Mouse (Mus musculus) kidney, postnatal 10 days (tissue): ENCODE data around the gene Cst6.
"Not testable (repeated sequence)": the region's sequence is repeated elsewhere in the genome, so short reads cannot be mapped to it uniquely, and the experiment has no call there.

Experiments
- DNase-seq: peaks from one replicate; pipeline ENCODE4 v3.0.0; 2021; ENCODE audit warnings: mixed read lengths

Cst6 gene

GRCm38 (mm10) chr19:5349502-5349873 lies at the start of gene Cst6:
Cst6 (minus strand) TSS chr19:5349574.
- not testable (repeated sequence) for DNase-seq

DNA sequence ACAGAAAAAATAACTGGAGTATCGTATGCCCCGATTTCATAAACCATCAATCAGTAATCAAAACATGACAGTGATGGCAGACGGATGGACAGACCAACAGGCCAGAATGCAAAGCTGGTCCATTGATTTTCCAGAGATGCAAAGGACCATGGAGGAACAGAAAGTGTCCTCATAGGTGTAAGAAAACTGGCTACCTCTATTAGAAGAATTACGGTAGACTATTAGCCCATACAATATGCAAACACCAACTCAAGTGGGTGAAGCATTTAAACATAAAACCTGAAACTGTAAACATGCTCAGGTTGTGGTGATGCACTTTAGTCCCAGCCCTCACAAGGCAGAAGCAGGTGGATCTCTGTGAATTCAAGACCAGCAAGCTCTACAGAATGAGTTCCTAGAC lies 46.0 kb upstream of the Cst6 start:
- no peak for DNase-seq

- no peak for DNase-seq
Observed at GRCm38 (mm10) chr19:5394168-5394567, 44.8 kb upstream of the Cst6 start.

GRCm38 (mm10) chr19:5392892-5393291 lies 43.5 kb upstream of the Cst6 start:
- DNase-seq: peak; percentile 86

DNA sequence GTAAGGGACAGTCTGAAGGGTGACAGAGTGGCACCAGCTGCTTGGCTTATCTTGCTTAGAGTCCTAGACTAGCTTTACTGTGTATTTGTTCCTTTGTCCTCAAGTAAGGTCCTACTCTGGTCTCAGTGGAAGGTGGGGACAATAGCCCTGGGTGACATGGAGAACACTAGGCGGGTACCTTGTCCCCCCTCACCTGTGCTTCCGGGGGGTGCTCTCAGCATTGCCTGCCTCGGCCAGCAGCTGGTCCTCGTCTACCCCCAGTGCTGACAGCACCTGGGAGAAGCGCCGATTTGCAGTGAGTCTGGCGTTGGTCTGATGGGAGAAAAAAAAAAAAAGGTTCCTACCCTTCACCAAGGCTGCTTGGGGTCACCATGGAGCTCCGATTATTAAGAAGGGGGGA lies 41.0 kb upstream of the Cst6 start:
- no peak for DNase-seq

GRCm38 (mm10) chr19:5389647-5390046 lies 40.3 kb upstream of the Cst6 start:
- peak; percentile 57 for DNase-seq

DNA sequence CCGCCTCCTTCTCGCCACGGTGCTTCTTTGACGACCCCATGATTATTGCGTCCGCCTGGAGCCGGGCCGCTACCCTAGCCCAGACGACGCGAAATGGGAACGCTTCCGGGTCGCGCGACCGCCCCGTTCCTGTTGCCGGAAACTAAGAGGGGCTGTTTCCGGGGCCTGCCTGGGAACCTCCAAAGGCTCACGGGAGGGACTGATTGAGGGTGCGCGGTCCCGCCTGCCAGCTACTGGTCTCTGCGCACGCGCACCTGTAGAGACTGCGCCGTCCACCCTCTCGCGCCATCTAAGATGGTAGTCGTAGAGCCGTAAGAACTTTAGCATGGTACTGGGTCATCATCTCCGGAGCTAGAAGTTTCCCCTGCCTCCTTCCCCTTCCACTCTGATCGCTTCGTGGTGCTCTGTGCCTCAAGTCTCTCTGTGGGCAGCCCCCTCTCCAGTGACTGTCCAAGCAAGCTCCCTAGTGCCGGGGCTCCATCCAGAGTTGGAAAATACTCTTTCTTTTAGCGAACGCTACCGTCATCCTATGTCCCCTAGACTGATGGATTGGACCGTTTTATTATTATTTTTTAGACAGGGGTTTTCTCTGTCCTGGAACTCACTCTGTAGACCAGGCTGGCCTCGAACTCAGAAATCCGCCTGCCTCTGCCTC lies 39.3 kb upstream of the Cst6 start, which contains the start of gene Sart1:
Gene Sart1 (minus strand): TSS at position 116 of the 655 bp plus-strand sequence.
- DNase-seq: peak; percentile 97

DNA sequence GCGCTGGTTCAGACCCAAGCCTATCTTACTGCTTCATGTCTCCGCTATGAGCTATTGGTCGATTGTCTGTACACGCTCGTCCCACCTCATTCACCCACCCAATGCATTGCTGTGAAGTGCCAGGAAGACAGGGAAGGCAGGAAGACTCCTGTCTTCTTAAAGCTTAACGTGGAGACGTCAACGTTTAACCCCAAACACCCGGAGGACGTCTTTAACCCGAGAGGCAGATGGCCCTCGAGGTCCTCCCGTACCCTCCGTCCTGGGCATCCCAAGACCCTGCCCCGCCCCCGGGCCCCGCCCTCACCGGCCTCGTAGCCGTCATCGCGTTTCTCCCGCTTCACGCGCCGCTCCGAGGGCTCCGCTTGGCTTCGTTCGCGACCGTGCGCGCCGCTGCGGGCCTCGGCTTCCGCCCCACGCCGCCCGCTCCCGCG lies 38.7 kb upstream of the Cst6 start:
- DNase-seq: peak; percentile 61

- no peak for DNase-seq
Observed at GRCm38 (mm10) chr19:5384715-5385114, 35.3 kb upstream of the Cst6 start.

DNA sequence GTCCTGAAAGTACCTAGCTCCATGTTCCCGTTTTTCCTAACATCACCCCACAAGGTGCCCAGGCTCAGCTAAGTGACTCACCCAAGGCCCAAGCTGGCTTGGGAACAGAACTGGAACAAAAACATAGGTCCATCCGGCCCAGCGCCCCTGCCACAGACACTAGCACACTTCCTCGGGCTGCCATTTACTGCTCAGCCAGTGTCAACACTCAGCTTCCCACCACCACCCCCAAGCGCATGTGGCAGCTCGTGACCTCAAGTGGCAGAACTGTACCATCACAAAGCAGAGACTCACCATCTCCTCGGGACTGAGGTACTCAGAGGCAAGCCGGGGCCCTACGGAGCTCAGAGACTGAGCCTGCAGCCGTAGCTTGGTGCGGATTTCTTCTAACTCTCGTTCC lies 34.0 kb upstream of the Cst6 start:
- DNase-seq: no peak

- no peak for DNase-seq
Observed at GRCm38 (mm10) chr19:5377446-5377845, 28.1 kb upstream of the Cst6 start.

DNA sequence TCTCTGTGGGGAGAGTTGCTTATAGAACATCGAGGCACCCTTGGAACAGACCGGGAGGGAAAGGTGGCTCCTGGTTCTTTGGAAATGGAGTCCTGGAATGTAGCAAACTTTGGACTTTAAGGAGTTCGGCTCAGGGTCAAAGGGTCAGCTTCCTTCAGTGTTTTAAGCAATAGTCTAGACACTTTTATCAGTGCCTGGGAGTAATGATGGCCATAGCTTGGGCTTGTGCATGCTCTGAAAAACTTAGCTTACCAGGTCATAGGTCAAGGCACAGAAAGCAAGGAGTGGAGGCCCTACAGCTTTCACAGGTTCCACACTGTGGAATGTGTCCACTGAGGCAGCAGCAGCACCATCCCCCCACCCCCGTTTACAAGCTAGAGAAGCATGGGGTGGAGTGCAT lies 25.4 kb upstream of the Cst6 start:
- no peak for DNase-seq

DNA sequence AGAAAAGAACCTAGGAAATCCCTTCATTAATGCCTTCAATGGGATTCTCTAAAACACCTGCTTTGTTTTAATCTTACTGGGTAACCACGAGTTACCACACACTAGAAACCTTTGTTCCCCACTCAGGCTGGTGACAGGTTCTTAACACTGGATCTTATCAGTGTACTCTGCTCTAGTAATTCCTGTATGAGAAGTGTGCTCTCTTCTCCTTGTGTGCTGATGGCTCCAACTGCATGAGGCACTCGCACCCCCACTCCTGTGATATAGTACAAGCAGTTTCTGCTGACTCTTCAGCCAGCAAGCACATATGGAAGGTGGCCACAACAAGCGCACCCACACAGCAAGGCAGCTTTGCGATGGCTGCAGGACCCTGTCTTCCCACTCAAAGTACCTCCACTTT lies 24.8 kb upstream of the Cst6 start:
- DNase-seq: no peak

DNA sequence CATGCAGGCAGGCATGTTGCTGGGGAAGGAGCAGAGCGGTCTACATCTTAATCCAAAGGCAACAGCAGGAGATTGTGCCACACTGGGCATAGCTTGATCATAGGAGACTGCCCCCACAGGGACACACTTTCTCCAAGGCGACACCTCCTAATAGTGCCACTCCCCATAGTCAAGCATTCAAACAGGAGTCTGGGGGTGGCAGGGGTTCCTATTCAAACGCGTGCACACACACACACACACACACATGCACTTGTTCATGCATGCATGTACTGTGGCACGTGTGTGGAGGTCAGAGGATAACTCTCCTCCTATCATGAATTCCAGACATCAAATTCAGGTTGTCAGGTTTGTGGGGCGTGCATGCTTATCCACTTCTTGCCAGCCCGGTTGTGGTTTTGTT lies 23.4 kb upstream of the Cst6 start:
- no peak for DNase-seq

DNA sequence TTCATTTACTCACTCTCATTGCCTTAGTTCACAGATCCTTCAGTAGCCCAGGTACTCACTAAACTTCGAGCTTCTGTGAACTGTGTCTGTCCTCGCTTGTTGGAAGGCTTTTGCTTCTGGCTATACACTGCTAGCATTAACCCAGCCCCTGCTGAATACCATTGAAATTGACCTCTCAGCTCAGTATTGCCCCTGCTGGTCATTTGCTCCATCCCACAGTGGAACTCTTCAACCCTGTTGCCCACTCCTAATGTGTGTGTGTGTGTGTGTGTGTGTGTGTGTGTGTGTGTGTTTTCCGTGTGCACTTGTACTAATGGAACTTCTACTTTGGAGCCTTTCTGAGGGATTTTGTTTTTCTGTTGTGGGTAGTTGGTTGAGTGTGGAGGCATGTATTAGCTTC lies 21.6 kb upstream of the Cst6 start:
- DNase-seq: no peak

DNA sequence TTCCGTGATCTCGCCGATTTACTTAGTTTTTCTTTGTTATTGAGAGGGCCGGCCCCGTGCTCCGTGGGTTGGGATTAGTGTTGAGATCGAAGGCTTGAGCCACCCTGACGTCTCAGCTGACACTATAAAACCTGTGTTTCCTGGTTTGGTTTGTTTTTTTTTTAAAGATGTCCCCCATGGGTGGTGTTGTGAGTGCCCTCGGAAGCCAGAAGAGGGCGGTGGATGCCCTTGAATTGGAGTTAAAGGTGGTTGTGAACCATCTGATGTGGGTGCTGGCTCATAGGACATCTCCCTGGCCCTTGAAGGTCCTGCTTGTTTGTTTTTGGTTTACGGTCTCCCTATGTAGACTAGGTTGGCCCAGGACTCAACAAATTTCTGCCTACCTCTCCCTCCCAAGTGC lies 18.1 kb upstream of the Cst6 start:
- DNase-seq: no peak

GRCm38 (mm10) chr19:5367053-5367359 lies 17.6 kb upstream of the Cst6 start, which contains the start of gene Banf1:
Banf1 (minus strand) TSS chr19:5367168.
- DNase-seq: no peak

DNA sequence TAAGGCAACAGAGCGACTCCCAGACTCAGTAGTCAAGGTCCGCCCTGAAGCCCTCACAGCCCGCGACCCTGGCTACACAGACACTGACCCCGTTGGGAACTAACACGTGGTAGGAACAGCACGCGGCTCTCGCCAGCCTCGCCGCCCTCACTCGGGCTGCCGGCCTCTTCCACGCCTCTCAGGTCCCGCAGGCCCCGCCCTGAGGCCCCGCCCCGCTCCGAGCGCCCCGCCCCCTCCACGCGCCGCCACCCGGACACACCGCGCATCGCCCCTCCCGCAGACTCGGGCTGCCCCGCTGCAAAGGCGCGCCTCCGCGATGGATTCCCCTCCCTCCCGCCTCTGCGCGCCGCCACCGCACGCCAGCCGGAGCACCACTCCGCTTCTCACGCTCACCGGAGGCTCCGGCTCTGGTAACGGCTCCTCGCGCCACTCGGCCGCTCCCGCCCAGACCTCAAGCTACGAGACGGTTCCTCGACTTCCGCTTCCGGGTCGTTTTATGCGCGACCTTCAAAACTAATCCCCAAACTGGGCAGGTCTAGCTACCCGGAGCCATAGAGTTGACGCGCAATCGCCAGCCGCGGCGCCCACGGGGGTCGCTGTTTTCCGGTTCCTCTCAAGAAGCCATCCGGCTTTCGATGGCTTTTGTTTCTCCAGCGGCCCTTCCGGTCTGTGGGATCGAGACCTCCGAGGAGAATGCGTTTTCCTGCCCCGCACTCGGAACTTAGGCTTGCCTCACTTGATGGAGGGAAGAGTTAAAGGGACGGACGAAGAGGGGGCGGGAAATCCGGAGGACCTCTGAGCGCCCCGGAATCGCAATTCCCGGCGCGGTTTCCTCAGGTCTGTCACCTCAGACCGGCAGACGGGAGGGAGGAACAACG lies 17.0 kb upstream of the Cst6 start, which contains the start of gene Eif1ad:
Gene Eif1ad (plus strand): TSS at position 567 of the 878 bp plus-strand sequence.
- DNase-seq: peak; percentile 97

GRCm38 (mm10) chr19:5365751-5366150 lies 16.4 kb upstream of the Cst6 start:
- no peak for DNase-seq

DNA sequence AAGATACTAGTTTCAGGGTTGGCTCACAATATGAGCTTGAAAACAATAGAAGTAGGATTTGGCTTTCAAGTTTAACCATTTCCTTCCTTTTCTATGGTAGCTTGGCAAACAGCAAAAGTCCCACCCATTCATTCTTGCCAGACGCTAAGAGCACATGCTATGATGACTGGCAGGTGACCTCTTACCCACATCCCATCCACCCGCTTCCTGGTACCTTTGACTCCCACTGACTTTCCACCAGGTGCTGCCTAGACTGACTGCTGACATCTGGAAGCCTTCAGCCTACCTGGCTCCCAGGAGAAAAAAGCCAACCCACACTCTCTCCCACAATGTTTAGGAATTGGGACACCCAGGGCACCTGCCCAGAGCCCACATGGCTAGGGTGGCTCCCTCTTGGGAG lies 14.8 kb upstream of the Cst6 start:
- DNase-seq: no peak

- DNase-seq: no peak
Observed at GRCm38 (mm10) chr19:5362186-5362585, 12.8 kb upstream of the Cst6 start.

DNA sequence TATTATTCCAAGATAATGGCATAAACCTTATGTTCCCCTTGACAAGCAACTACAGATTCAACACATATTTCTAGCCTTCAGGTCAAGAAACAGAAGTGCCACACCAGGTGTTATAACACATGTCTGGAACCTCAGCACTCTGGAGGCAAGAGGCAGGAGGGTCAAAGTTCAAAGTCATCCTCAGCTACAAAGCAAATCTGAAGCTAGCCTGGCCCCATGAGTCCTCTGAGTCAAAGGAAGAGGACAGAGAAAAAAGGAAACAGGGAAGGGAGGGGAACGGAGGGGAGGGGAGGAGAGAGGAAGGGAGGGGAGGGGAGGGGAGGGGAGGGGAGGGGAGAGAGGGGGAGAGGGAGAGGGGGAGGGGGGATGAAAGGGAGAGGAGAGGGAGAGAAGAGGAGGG lies 6.7 kb upstream of the Cst6 start:
- DNase-seq: no peak

GRCm38 (mm10) chr19:5353609-5354008 lies 4.2 kb upstream of the Cst6 start:
- no peak for DNase-seq
